Mouse (Mus musculus) forebrain, embryonic 16.5 days (tissue): ENCODE measurements around the gene Grik4. TPM values are rescaled to one million over a fixed set of nuclear protein-coding genes. Genes with fewer than 3 reads are reported as not detected.

Experiments used
- ATAC-seq: fragments of 200-750 bp; cut with Nextera tagmentation; 2 replicates; pipeline ENCODE4 v1.8.0; 2017; ENCODE audit warnings: mild to moderate bottlenecking, moderate library complexity
- H3K27ac ChIP-seq: fragments of 300-500 bp; sonication (generic); 2 replicates; pipeline ENCODE4 v1.5.1; 2014; ENCODE audit warnings: low read length, control low read depth
- H3K27me3 ChIP-seq: fragments of 300-500 bp; sonication (generic); replicated peaks from 2 replicates; pipeline ENCODE4 v1.6.1; 2014; ENCODE audit warnings: low read length; ENCODE audit not compliant: control insufficient read depth, insufficient read depth
- H3K36me3 ChIP-seq: fragments of 300-500 bp; sonication (generic); 2 replicates; pipeline ENCODE4 v1.6.1; 2014; ENCODE audit not compliant: control insufficient read depth, insufficient read depth
- H3K4me1 ChIP-seq: fragments of 300-500 bp; sonication (generic); replicated peaks from 2 replicates; pipeline ENCODE4 v1.6.1; 2014; ENCODE audit warnings: low read length; ENCODE audit not compliant: control insufficient read depth, insufficient read depth
- H3K4me2 ChIP-seq: fragments of 300-500 bp; sonication (generic); 2 replicates; pipeline ENCODE4 v1.6.1; 2014; ENCODE audit warnings: mild to moderate bottlenecking, low read length, control low read depth
- H3K4me3 ChIP-seq: fragments of 300-500 bp; sonication (generic); replicated peaks from 2 replicates; pipeline ENCODE4 v1.5.1; 2014; ENCODE audit warnings: mild to moderate bottlenecking, low read length, control low read depth
- H3K9ac ChIP-seq: fragments of 300-500 bp; sonication (generic); replicated peaks from 2 replicates; pipeline ENCODE4 v1.6.1; 2014; ENCODE audit warnings: low read depth, low read length, control low read depth
- H3K9me3 ChIP-seq: fragments of 300-500 bp; sonication (generic); 2 replicates; pipeline ENCODE4 v1.6.1; 2016; ENCODE audit warnings: low read length; ENCODE audit not compliant: control insufficient read depth
- WGBS: fragments of 180-500 bp; shearing (Covaris S2); extraction: QIAGEN DNeasy Blood & Tissue Kit; methylation state at CpG from one replicate; pipeline ENCODE4 v1.1.7; 2014; 5-methylcytosine and 5-hydroxymethylcytosine counted together
- polyA plus RNA-seq: library from polyadenylated mRNA; unstranded; fragments of >200 nt; fragmentation: Nextera tagmentation; extraction: Ambion mirVana; gene quantifications from 2 replicates; pipeline ENCODE4 v1.2.1, GENCODE M21; 2015

Grik4 gene
- polyA plus RNA-seq, 1 experiment from 2014 or later, result 4.8 TPM

DNA sequence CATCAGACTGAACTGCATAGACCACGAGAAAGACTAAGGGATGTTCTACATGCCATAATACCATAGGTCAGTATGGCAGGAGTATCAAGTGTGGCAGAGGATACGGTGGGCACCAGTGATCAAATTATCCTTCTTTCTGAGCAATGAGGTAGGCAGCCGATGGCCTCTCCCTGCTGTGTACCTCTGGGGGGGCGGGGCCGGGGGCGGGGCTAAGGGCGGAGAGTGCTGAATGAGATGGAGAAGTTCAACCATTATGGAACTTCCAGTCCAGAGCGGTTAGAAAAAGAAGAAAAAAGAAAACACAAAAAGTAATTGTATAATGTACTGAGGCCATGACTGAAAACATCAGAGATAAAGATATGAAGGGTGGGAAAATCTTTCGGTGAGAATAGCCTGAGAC is 74.0 kb downstream of the Grik4 start:
- H3K27ac ChIP-seq, result no peak overlapping the region
- ATAC-seq, result no peak
- no peaks in the 10 kb centered on the region for H3K9me3 ChIP-seq
- no peak overlapping the region for H3K4me2 ChIP-seq
- H3K9ac ChIP-seq, result no peak overlapping the region
- WGBS, result 63% methylated on average over 9 of the region's 9 CpGs
- peaks cover 21% of the 10 kb centered on the region for H3K4me1 ChIP-seq
- no peak overlapping the region for H3K4me3 ChIP-seq
- H3K36me3 ChIP-seq, result no peaks in the 10 kb centered on the region
- H3K27me3 ChIP-seq, result no peaks in the 10 kb centered on the region

DNA sequence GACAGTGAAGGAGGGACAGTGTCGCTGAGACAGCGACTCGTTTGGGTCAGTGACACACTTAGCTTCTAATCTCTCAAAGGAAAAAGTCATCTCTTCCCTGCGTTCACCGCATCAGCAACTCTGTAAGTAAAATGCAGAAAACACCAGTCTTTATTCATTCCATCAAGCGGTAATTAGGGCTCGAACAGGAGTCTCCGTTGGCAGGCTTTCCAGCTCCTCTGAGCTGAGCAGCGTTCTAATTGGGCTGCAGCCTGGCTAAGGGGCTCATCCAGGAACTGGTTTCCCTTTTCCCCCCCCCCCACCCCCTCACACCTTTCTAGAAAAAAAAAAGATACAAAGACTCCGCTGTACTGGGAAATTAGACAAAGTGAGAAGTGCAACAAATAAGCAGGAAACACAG is 75.8 kb downstream of the Grik4 start:
- Histone ChIP-seq H3K27ac (no peak overlapping the region), H3K4me1 (peaks cover 27% of the 10 kb centered on the region), H3K27me3 (no peaks in the 10 kb centered on the region), H3K4me2 (peak overlapping the region; percentile 25), H3K36me3 (no peaks in the 10 kb centered on the region), H3K9ac (no peak overlapping the region), H3K9me3 (no peaks in the 10 kb centered on the region), H3K4me3 (no peak overlapping the region)
- peak; percentile 62; the same call in 1 of the 2 replicates for ATAC-seq
- WGBS, result 15% methylated on average over 10 of the region's 10 CpGs

DNA sequence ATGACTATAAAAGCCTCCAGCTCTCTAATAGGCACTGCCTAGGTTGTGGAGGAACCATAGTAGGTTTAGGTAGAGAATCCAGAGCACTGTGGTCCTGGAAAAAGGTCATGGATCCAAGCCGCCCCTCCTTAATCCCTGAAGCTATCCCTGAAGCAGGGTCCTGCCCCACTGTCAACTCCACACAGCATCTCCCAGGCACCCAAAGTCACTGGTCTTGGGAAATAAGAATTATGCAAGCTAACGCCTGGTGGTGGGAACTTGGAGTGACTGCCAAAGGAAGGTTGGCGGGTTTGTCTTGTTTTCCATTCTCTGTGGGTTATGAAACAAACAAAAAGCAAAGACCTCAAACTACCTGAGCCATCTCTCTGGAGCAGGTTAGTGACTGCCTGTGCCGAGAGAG is 77.6 kb downstream of the Grik4 start:
- Histone ChIP-seq H3K4me3 (no peak overlapping the region), H3K4me2 (no peak overlapping the region), H3K27me3 (no peaks in the 10 kb centered on the region), H3K27ac (no peak overlapping the region), H3K9ac (no peak overlapping the region), H3K36me3 (no peaks in the 10 kb centered on the region), H3K9me3 (no peaks in the 10 kb centered on the region), H3K4me1 (peaks cover 31% of the 10 kb centered on the region)
- no peak for ATAC-seq
- WGBS, result 94% methylated on average over 4 of the region's 4 CpGs

DNA sequence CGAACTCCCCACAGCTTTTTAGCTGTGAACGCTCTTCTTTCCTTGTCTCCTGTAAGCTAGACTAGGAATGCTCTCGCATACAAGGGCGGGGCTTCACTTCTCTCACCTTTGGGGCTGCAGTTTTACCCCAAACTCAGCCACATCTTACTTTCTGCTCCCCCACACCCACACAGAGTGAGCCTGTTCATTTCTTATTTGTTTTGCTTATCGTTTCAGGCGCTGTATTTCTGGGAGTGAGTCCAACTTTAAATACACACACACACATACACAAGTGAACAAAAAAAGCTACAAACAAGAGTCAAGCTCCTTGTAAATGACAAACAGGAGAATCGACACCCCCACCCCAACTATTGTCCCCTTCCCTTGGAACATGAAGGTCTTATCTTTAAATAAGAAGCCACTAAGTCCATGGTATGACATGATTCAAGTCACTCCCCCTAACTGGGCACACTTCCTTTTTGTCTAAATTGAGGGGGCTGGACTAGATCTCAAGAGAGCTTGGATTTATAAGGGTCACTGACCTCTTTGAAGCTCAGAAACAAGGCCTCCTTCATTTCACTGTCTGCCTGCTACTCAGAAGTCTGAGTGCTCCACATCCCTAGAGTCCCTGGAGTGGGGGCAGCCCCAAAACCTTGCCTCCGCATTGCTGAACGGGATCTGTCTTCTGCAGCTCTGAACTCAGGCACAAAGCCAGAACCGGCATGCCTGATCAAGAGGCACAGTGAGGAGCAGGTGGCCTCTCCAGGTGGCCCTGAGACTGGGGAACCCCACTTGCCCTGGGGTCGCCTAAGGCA is 79.1 kb downstream of the Grik4 start:
- H3K27me3 ChIP-seq, result no peaks in the 10 kb centered on the region
- H3K4me2 ChIP-seq, result no peak overlapping the region
- no peak for ATAC-seq
- 30% methylated on average over 11 of the region's 11 CpGs for WGBS
- peaks cover 31% of the 10 kb centered on the region for H3K4me1 ChIP-seq
- H3K4me3 ChIP-seq, result no peak overlapping the region
- no peaks in the 10 kb centered on the region for H3K36me3 ChIP-seq
- no peak overlapping the region for H3K9ac ChIP-seq
- no peak overlapping the region for H3K27ac ChIP-seq
- H3K9me3 ChIP-seq, result no peaks in the 10 kb centered on the region

DNA sequence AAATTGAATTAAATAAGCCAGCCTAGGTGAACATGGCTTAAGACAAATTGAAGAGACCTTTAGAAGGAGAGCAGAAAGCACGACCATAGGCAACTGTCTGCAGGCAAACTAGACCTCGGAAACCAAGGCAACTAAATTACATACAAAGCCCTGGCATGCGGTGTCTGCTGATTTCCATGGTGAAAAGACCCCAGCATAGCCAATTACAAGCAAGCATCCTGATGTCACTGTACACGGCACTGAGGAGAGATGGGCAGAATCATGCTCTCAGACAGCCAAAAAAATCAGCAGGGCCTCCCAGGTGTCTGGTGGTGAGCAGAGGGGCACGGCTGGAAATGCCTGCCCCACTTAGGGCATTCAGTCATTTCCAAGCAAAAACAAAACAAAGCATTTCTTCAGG is 80.9 kb downstream of the Grik4 start:
- H3K9ac ChIP-seq, result no peak overlapping the region
- peaks cover 22% of the 10 kb centered on the region for H3K4me1 ChIP-seq
- no peak overlapping the region for H3K4me2 ChIP-seq
- H3K27ac ChIP-seq, result no peak overlapping the region; the same call in 1 of the 2 replicates
- no peaks in the 10 kb centered on the region for H3K27me3 ChIP-seq
- ATAC-seq, result peak; percentile 37; the same call in 1 of the 2 replicates
- H3K4me3 ChIP-seq, result no peak overlapping the region
- H3K9me3 ChIP-seq, result no peaks in the 10 kb centered on the region
- 27% methylated on average over 5 of the region's 5 CpGs for WGBS
- H3K36me3 ChIP-seq, result no peaks in the 10 kb centered on the region

DNA sequence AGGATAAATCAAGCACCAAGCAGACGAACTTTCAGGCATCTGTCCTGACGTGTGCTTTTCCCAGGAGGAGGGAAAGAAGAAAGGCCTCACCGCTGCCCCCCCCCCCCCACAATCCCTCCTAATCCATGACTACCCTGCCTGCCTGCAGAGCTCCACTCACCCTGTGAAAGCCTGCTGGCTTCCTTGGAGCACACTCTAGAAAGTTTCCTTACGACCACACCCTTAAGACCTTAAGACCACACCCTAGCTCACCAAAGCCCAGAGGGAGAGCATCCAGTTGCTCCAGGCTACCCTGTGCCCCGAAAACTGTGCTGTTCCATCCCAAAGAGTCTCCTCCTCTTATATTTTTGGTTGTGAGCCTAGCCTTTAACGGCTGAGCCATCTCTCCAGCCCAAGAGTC is 82.6 kb downstream of the Grik4 start:
- no peak for ATAC-seq
- Histone ChIP-seq H3K4me3 (no peak overlapping the region), H3K4me2 (no peak overlapping the region), H3K9ac (no peak overlapping the region), H3K9me3 (no peaks in the 10 kb centered on the region), H3K27me3 (no peaks in the 10 kb centered on the region), H3K36me3 (no peaks in the 10 kb centered on the region), H3K27ac (no peak overlapping the region), H3K4me1 (peaks cover 16% of the 10 kb centered on the region)
- WGBS, result 68% methylated on average over 6 of the region's 6 CpGs

DNA sequence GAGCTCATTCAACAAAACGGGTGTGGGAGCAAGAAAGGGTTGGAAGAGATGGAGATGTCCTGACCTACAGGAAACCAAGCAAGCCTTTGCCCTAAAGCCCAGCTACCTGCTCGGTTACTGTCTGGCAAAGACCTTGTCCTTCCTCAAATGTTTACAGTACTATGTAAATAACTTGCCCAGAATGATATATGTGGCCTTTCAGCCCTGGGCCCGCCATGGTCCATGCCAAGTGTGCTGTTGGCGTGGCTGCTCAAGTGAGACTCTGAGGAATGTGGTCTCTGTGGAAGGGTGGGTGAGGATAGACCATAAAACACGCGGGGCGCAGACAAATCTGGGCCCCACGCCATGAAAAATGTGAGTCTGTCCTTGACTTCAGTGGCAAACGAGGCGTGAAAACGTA is 83.1 kb downstream of the Grik4 start:
- no peak overlapping the region for H3K27ac ChIP-seq
- no peak overlapping the region for H3K4me3 ChIP-seq
- H3K9me3 ChIP-seq, result no peaks in the 10 kb centered on the region
- WGBS, result 87% methylated on average over 11 of the region's 11 CpGs
- H3K9ac ChIP-seq, result no peak overlapping the region
- H3K4me1 ChIP-seq, result peaks cover 16% of the 10 kb centered on the region
- H3K4me2 ChIP-seq, result no peak overlapping the region
- H3K36me3 ChIP-seq, result no peaks in the 10 kb centered on the region
- no peaks in the 10 kb centered on the region for H3K27me3 ChIP-seq
- ATAC-seq, result no peak

DNA sequence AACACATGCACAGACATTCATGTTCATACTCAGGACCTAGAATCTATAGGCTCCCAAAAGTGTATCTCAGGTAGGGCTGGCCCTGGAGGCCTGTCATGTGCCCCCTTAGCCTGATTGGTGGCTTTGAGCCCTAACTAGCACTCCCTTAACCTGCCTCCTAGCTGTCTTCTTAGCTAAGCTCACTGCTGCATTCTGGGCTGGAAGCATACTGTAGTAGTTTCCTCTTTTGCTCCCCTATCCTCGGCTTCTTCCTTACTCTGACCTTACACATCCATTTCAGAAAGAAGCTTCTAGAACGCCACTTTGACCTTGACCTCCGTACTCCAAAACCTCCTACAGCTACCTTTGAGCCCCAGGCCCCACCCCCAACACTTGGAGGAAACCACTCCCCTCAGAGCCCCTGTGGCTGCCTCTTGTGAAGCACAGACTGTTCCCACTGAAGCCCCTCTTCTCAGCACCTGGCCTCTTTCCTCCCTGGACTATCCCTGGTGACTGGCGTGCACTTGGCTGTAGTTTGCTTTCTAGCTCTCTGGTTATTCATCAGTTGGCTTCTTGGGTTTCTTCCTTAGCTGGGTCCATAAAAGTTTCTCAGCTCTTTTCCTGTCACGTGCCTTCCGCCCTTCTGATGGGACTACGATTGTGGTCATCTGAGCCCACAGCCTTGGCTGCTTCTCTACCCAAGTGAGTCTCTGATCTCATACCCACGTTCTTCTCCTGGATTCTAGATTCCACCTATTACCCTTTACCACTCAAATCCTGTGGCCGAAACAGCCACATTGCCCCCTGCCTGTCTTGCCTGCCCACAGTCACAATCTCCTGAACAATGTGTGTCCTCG is 84.1 kb downstream of the Grik4 start:
- no peak overlapping the region for H3K4me3 ChIP-seq
- H3K36me3 ChIP-seq, result no peaks in the 10 kb centered on the region
- no peak overlapping the region for H3K4me2 ChIP-seq
- no peak for ATAC-seq
- peaks cover 9% of the 10 kb centered on the region; the same call in 1 of the 2 replicates for H3K4me1 ChIP-seq
- H3K9ac ChIP-seq, result no peak overlapping the region
- no peak overlapping the region for H3K27ac ChIP-seq
- WGBS, result 75% methylated on average over 10 of the region's 10 CpGs
- no peaks in the 10 kb centered on the region for H3K9me3 ChIP-seq
- no peaks in the 10 kb centered on the region for H3K27me3 ChIP-seq

DNA sequence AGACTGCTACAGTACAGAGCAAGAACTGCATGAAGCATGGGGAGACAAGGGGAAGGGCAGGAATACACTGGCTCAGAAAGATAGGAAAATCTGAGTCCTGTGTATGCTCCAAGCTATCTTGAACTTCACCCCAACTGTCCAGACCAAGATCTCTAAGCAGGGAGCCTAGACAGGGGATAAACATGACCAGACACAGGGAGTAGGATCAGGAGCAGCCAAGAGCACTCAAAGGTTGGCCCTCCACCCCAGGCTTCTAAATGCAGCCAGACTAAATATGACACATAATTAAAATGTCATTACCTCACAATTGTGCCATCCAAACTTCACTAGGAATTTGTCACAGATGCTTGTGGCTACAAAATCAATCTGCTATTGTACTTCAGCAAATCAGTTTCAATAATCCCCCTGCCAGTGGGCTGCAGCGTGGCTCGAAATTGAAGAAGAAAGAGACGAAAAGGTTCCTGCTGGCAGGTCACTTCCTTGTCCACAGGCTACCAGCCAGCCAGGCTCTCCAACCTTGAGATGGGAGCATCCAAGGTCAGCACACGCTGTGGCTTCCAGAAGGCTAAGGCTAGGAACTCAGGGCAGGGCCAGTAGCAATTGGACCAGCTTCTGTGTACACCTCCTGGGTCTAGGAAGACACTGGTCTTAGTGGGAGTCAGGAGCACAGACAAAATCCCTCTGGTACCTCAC is 85.1 kb downstream of the Grik4 start:
- Histone ChIP-seq H3K27ac (no peak overlapping the region), H3K9ac (no peak overlapping the region), H3K27me3 (no peaks in the 10 kb centered on the region), H3K9me3 (no peaks in the 10 kb centered on the region), H3K4me2 (no peak overlapping the region), H3K4me3 (no peak overlapping the region), H3K4me1 (peaks cover 5% of the 10 kb centered on the region; the same call in 1 of the 2 replicates), H3K36me3 (no peaks in the 10 kb centered on the region)
- ATAC-seq, result no peak
- 69% methylated on average over 4 of the region's 4 CpGs for WGBS
